Mouse (Mus musculus): ENCODE results near the gene 2410131K14Rik. TPM values are rescaled to one million over a fixed set of nuclear protein-coding genes. Genes with fewer than 3 reads are reported as not detected.

Gene 2410131K14Rik
- total and polyA plus RNA-seq, 3 experiments = 7.8 to 9.8 (median 9.2) TPM

GRCm38 (mm10) chr5:118266309-118266708 is 21.3 kb downstream of the 2410131K14Rik start:
- DNase-seq (ENCODE audit: extremely low read depth) = peak; percentile 30
- no peak overlapping the region for H3K4me3 ChIP-seq (replicated peaks in 1 of 3; ENCODE audit: low read depth in 2 of 3, low read length in 2 of 3, poor library complexity in 1 of 3)
- H3K36me3 ChIP-seq (replicated peaks in 1 of 2; ENCODE audit: control insufficient read depth in 1 of 2, insufficient read depth in 1 of 2, low read length in 1 of 2) = peaks cover 16 to 38% of the 10 kb centered on the region in 2 experiments
- no peak for TF ChIP-seq USF1 (IDR thresholded peaks at IDR 0.05; ENCODE audit: low read depth, low read length)
- TF ChIP-seq ZKSCAN1 (IDR thresholded peaks at IDR 0.05; ENCODE audit: borderline replicate concordance, low read depth, low read length) = no peak
- no peak for TF ChIP-seq PAX5 (IDR thresholded peaks at IDR 0.05; ENCODE audit: low read length)
- no peak for TF ChIP-seq BHLHE40 (IDR thresholded peaks at IDR 0.05; ENCODE audit: low read depth, low read length)
- no peak for TF ChIP-seq TBP (conservative IDR thresholded peaks at IDR 0.05; ENCODE audit: low read depth, low read length)
- peak; percentile 59 for TF ChIP-seq SMC3 (IDR thresholded peaks at IDR 0.05; ENCODE audit: low read depth, low read length)
- no peak for TF ChIP-seq ZNF384 (IDR thresholded peaks at IDR 0.05; ENCODE audit: low read depth, low read length)
- no peak for TF ChIP-seq ETS1 (conservative IDR thresholded peaks at IDR 0.05; ENCODE audit: low read depth, low read length)
- no peak for TF ChIP-seq UBTF (IDR thresholded peaks at IDR 0.05; ENCODE audit: low read depth, low read length)
- TF ChIP-seq ZC3H11A (IDR thresholded peaks at IDR 0.05; ENCODE audit: low read depth, low read length) = no peak
- no peak for TF ChIP-seq USF2 (conservative IDR thresholded peaks at IDR 0.05; ENCODE audit: low read depth, low read length)
- TF ChIP-seq MAFK (IDR thresholded peaks at IDR 0.05; ENCODE audit: insufficient replicate concordance, low read length) = no peak
- TF ChIP-seq ZMIZ1 (IDR thresholded peaks at IDR 0.05; ENCODE audit: low read depth, low read length) = no peak
- peak; percentile 43 for TF ChIP-seq RAD21 (IDR thresholded peaks at IDR 0.05; ENCODE audit: low read depth, low read length)
- peak in 1 of 2 experiments; percentile 66; a peak in 2 of 4 replicates for TF ChIP-seq CTCF (conservative IDR thresholded peaks at IDR 0.05 in 1 of 2, IDR thresholded peaks at IDR 0.05 in 1 of 2; ENCODE audit: low read depth in 2 of 2, low read length in 2 of 2)
- TF ChIP-seq MYC (IDR thresholded peaks at IDR 0.05; ENCODE audit: low read depth, low read length) = no peak
- no peak for TF ChIP-seq TCF12 (IDR thresholded peaks at IDR 0.05; ENCODE audit: low read depth, low read length)
- no peak for TF ChIP-seq MEF2A (IDR thresholded peaks at IDR 0.05; ENCODE audit: borderline replicate concordance, low read depth, low read length)
- no peak for TF ChIP-seq RCOR1 (conservative IDR thresholded peaks at IDR 0.05; ENCODE audit: low read depth, low read length)
- TF ChIP-seq CHD1 (IDR thresholded peaks at IDR 0.05; ENCODE audit: low read depth, low read length) = no peak
- no peak; the same call in 1 of the 2 replicates for TF ChIP-seq MAX (IDR thresholded peaks at IDR 0.05; ENCODE audit: low read length)
- H3K9ac ChIP-seq (ENCODE audit: insufficient read depth, low read depth) = no peak overlapping the region
- no peaks in the 10 kb centered on the region for H3K79me2 ChIP-seq (replicated peaks; ENCODE audit: control insufficient read depth, extremely low read depth, insufficient read depth, poor library complexity, severe bottlenecking)
- H3K27me3 ChIP-seq (replicated peaks) = peaks cover 2% of the 10 kb centered on the region
- no peaks in the 10 kb centered on the region for H3K9me3 ChIP-seq (replicated peaks; ENCODE audit: low read length)
- H3K4me2 ChIP-seq (ENCODE audit: insufficient read depth, low read depth, poor library complexity, severe bottlenecking) = no peak overlapping the region
- in situ Hi-C loops (cut with MboI; ENCODE audit: low pct_ligation_motif_present, low pct_unique_long_range_greater_than_20kb, low sequenced_read_pairs) = loop anchor here (10.0 kb wide), 1 partner anchor 468 kb away; no protein-coding TSS in a partner anchor
- peaks cover 7 to 19% of the 10 kb centered on the region in 2 experiments for H3K4me1 ChIP-seq (ENCODE audit: control insufficient read depth in 1 of 2, insufficient read depth in 2 of 2)
- dilution Hi-C loops (cut with MboI; ENCODE audit: extremely low pct_ligation_motif_present, extremely low pct_unique_long_range_greater_than_20kb, low sequenced_read_pairs) = no loop called here
- H3K27ac ChIP-seq (ENCODE audit: insufficient read depth, low read depth) = no peak overlapping the region

- Histone ChIP-seq H3K27me3 (replicated peaks) (peaks cover 2% of the 10 kb centered on the region), H3K4me1 (ENCODE audit: control insufficient read depth in 1 of 2, insufficient read depth in 2 of 2) (peaks cover 12 to 28% of the 10 kb centered on the region in 2 experiments), H3K36me3 (replicated peaks in 1 of 2; ENCODE audit: control insufficient read depth in 1 of 2, insufficient read depth in 1 of 2, low read length in 1 of 2) (peaks cover 0 to 11% of the 10 kb centered on the region in 2 experiments), H3K4me3 (replicated peaks in 1 of 3; ENCODE audit: low read depth in 2 of 3, low read length in 2 of 3, poor library complexity in 1 of 3) (no peak overlapping the region), H3K27ac (ENCODE audit: insufficient read depth, low read depth) (no peak overlapping the region), H3K79me2 (replicated peaks; ENCODE audit: control insufficient read depth, extremely low read depth, insufficient read depth, poor library complexity, severe bottlenecking) (no peaks in the 10 kb centered on the region), H3K9ac (ENCODE audit: insufficient read depth, low read depth) (no peak overlapping the region), H3K9me3 (replicated peaks; ENCODE audit: low read length) (no peaks in the 10 kb centered on the region), H3K4me2 (ENCODE audit: insufficient read depth, low read depth, poor library complexity, severe bottlenecking) (no peak overlapping the region)
- DNase-seq (ENCODE audit: extremely low read depth) = peak; percentile 80
- dilution Hi-C loops (cut with MboI; ENCODE audit: extremely low pct_ligation_motif_present, extremely low pct_unique_long_range_greater_than_20kb, low sequenced_read_pairs) (no loop called here), in situ Hi-C loops (cut with MboI; ENCODE audit: low pct_ligation_motif_present, low pct_unique_long_range_greater_than_20kb, low sequenced_read_pairs) (loop anchor here (10.0 kb wide), 1 partner anchor 466 kb away; no protein-coding TSS in a partner anchor)
- TF ChIP-seq ETS1 (conservative IDR thresholded peaks at IDR 0.05; ENCODE audit: low read depth, low read length) (no peak), IRF4 (IDR thresholded peaks at IDR 0.05; ENCODE audit: low read depth, low read length) (no peak), USF1 (IDR thresholded peaks at IDR 0.05; ENCODE audit: low read depth, low read length) (no peak), RCOR1 (conservative IDR thresholded peaks at IDR 0.05; ENCODE audit: low read depth, low read length) (no peak), SMC3 (IDR thresholded peaks at IDR 0.05; ENCODE audit: low read depth, low read length) (peak; percentile 93), RAD21 (IDR thresholded peaks at IDR 0.05; ENCODE audit: low read depth, low read length) (peak; percentile 97), POLR2A (IDR thresholded peaks at IDR 0.05; ENCODE audit: low read depth, low read length) (no peak), CTCF (conservative IDR thresholded peaks at IDR 0.05 in 1 of 2, IDR thresholded peaks at IDR 0.05 in 1 of 2; ENCODE audit: low read depth in 2 of 2, low read length in 2 of 2) (peak; percentile 61 to 92), CHD1 (IDR thresholded peaks at IDR 0.05; ENCODE audit: low read depth, low read length) (no peak), ZC3H11A (IDR thresholded peaks at IDR 0.05; ENCODE audit: low read depth, low read length) (peak; percentile 90), ZKSCAN1 (IDR thresholded peaks at IDR 0.05; ENCODE audit: borderline replicate concordance, low read depth, low read length) (no peak), USF2 (conservative IDR thresholded peaks at IDR 0.05; ENCODE audit: low read depth, low read length) (no peak), EP300 (IDR thresholded peaks at IDR 0.05; ENCODE audit: low read length) (no peak), JUND (conservative IDR thresholded peaks at IDR 0.05; ENCODE audit: low read depth, low read length) (no peak), NELFE (IDR thresholded peaks at IDR 0.05; ENCODE audit: low read depth, low read length) (no peak), JUN (IDR thresholded peaks at IDR 0.05; ENCODE audit: insufficient read depth, low read depth, low read length) (no peak), HCFC1 (IDR thresholded peaks at IDR 0.05; ENCODE audit: low read depth, low read length) (no peak), MAFK (IDR thresholded peaks at IDR 0.05; ENCODE audit: insufficient replicate concordance, low read length) (no peak), SIN3A (IDR thresholded peaks at IDR 0.05; ENCODE audit: low read length) (no peak), MAX (IDR thresholded peaks at IDR 0.05; ENCODE audit: low read length) (no peak), MEF2A (IDR thresholded peaks at IDR 0.05; ENCODE audit: borderline replicate concordance, low read depth, low read length) (no peak; the same call in 1 of the 2 replicates), TBP (conservative IDR thresholded peaks at IDR 0.05; ENCODE audit: low read depth, low read length) (no peak)
Measured at GRCm38 (mm10) chr5:118268987-118269386, 24.0 kb downstream of the 2410131K14Rik start.

All from CH12.LX (cell line).